Comparison of ENCODE assay signal across 26 mouse cellular contexts in genomic region chr10:3650561-3650960, GRCm38 (mm10).
DNase-seq lines count a peak whose midpoint lies in the region; ATAC-seq lines count a peak whose summit lies in the region.
"Had no signal": no experiment of that assay in that cellular context is flagged by ENCODE, and none has a peak within 500 bp of the region (broad histone marks: within the 10 kb centered on the region; RNA-seq: fewer than 3 reads in every experiment).

No protein-coding gene starts in this region.

- no peak overlapping the region for H3K9ac ChIP-seq in hindbrain, embryonic 15.5 days
- no peak overlapping the region for H3K9ac ChIP-seq in lung, embryonic 16.5 days (ENCODE audit: low read length)
- H3K9ac ChIP-seq: embryonic facial prominence, embryonic 12.5 days; forebrain, embryonic 13.5 days; forebrain, embryonic 15.5 days had no signal

- intact Hi-C loops in left cerebral cortex, postnatal 4 days (cut with DNase I), result no loop called here
- intact Hi-C loops in left cerebral cortex, postnatal 14 days (cut with DNase I), result no loop called here

- no peaks in the 10 kb centered on the region for H3K27me3 ChIP-seq in hindbrain, embryonic 15.5 days
- no peaks in the 10 kb centered on the region for H3K27me3 ChIP-seq in hindbrain, embryonic 10.5 days (ENCODE audit: insufficient read depth, poor library complexity, severe bottlenecking)
- H3K27me3 ChIP-seq in lung, embryonic 16.5 days (ENCODE audit: control insufficient read depth, insufficient read depth, low read depth, low read length), result no peaks in the 10 kb centered on the region
- H3K27me3 ChIP-seq: CH12.LX; embryonic facial prominence, embryonic 12.5 days; forebrain, embryonic 13.5 days; forebrain, embryonic 15.5 days had no signal

- H3K4me1 ChIP-seq in hindbrain, embryonic 15.5 days (replicated peaks), result no peaks in the 10 kb centered on the region
- H3K4me1 ChIP-seq in hindbrain, embryonic 10.5 days (replicated peaks), result no peaks in the 10 kb centered on the region
- peaks cover 10% of the 10 kb centered on the region for H3K4me1 ChIP-seq in lung, embryonic 16.5 days (replicated peaks; ENCODE audit: control insufficient read depth, insufficient read depth, low read length)
- H3K4me1 ChIP-seq: embryonic facial prominence, embryonic 10.5 days; forebrain, embryonic 13.5 days; forebrain, embryonic 15.5 days had no signal

- H3K9me3 ChIP-seq in hindbrain, embryonic 15.5 days, result no peaks in the 10 kb centered on the region
- no peaks in the 10 kb centered on the region for H3K9me3 ChIP-seq in hindbrain, embryonic 10.5 days
- no peaks in the 10 kb centered on the region for H3K9me3 ChIP-seq in lung, embryonic 16.5 days (ENCODE audit: control insufficient read depth, low read length)
- H3K9me3 ChIP-seq: embryonic facial prominence, embryonic 10.5 days; embryonic facial prominence, embryonic 12.5 days; forebrain, embryonic 13.5 days; forebrain, embryonic 15.5 days; G1E had no signal

- H3K4me2 ChIP-seq in hindbrain, embryonic 15.5 days, result no peak overlapping the region
- no peak overlapping the region for H3K4me2 ChIP-seq in lung, embryonic 16.5 days (ENCODE audit: low read depth, low read length)
- H3K4me2 ChIP-seq: embryonic facial prominence, embryonic 12.5 days; forebrain, embryonic 13.5 days; forebrain, embryonic 15.5 days had no signal

- DNase-seq in cerebellum, postnatal 10 days, result peak; percentile 32 to 53
- no peak for DNase-seq in cerebellum, postnatal 4 days (ENCODE audit: low spot score in 2 of 2)
- DNase-seq in hindbrain, embryonic 10.5 days (ENCODE audit: low spot score), result no peak
- DNase-seq in left cerebral cortex, postnatal 4 days, result peak; percentile 14
- DNase-seq in left cerebral cortex, postnatal 14 days (ENCODE audit: low spot score in 2 of 2), result no peak
- no peak for DNase-seq in lung, postnatal 25 days (ENCODE audit: low spot score)
- DNase-seq: adrenal gland, adult 8-10 months; adrenal gland, postnatal 14 days; adrenal gland, postnatal 36 days; B cell, adult 2 months; cerebellum, adult 11-12 months; cerebellum, adult 2 months; cerebellum, adult 9-10 months; cerebellum, postnatal 14 days; cerebellum, postnatal 36 days had no signal

- no peak overlapping the region for H3K4me3 ChIP-seq in hindbrain, embryonic 15.5 days
- no peak overlapping the region for H3K4me3 ChIP-seq in hindbrain, embryonic 10.5 days
- no peak overlapping the region for H3K4me3 ChIP-seq in lung, embryonic 16.5 days (ENCODE audit: low read length)
- H3K4me3 ChIP-seq: embryonic facial prominence, embryonic 10.5 days; embryonic facial prominence, embryonic 12.5 days; forebrain, embryonic 13.5 days; forebrain, embryonic 15.5 days had no signal

- no peaks in the 10 kb centered on the region for H3K36me3 ChIP-seq in hindbrain, embryonic 15.5 days
- no peaks in the 10 kb centered on the region for H3K36me3 ChIP-seq in hindbrain, embryonic 10.5 days
- H3K36me3 ChIP-seq in lung, embryonic 16.5 days (ENCODE audit: control insufficient read depth, insufficient read depth, low read length), result no peaks in the 10 kb centered on the region
- H3K36me3 ChIP-seq: embryonic facial prominence, embryonic 10.5 days; embryonic facial prominence, embryonic 12.5 days; forebrain, embryonic 15.5 days; G1E had no signal

- H3K27ac ChIP-seq in hindbrain, embryonic 15.5 days (replicated peaks), result no peak overlapping the region
- H3K27ac ChIP-seq in hindbrain, embryonic 10.5 days, result no peak overlapping the region
- H3K27ac ChIP-seq in lung, embryonic 16.5 days (ENCODE audit: low read length), result peak overlapping the region; percentile 9; the same call in 1 of the 2 replicates
- H3K27ac ChIP-seq: embryonic facial prominence, embryonic 10.5 days; embryonic facial prominence, embryonic 12.5 days; forebrain, embryonic 13.5 days; forebrain, embryonic 15.5 days had no signal

- ATAC-seq in hindbrain, embryonic 15.5 days (ENCODE audit: low FRiP score, low read depth), result 0 out of 2 replicates have a peak, but pooled peaks have one; percentile 27
- ATAC-seq in lung, embryonic 16.5 days (ENCODE audit: low read depth), result no peak
- ATAC-seq: activated CD4-positive, CD25-positive, alpha-beta regulatory T cell, adult 4 months; CD4-positive, CD25-positive, alpha-beta regulatory T cell, adult 4 months; forebrain, embryonic 13.5 days; forebrain, embryonic 15.5 days; Patski had no signal

- 68% methylated on average over 6 of the region's 6 CpGs for WGBS in hindbrain, embryonic 15.5 days
- 81% methylated on average over 6 of the region's 6 CpGs for WGBS in hindbrain, embryonic 10.5 days
- 67% methylated on average over 6 of the region's 6 CpGs for WGBS in lung, embryonic 16.5 days

Comparison
In these comparisons a context has a peak if more than half of its experiments do, and no peak if none do; other contexts are left out.
1. DNase-seq: peak in cerebellum, postnatal 10 days (2 of 2) and left cerebral cortex, postnatal 4 days (single experiment); none in cerebellum, postnatal 4 days (0 of 2), hindbrain, embryonic 10.5 days (single experiment), left cerebral cortex, postnatal 14 days (0 of 2) and lung, postnatal 25 days (single experiment).